Mouse (Mus musculus) effector memory CD4-positive, alpha-beta T cell, adult 7 months (primary cell): ENCODE results near the gene Rgsl1. TPM values are rescaled to one million over a fixed set of nuclear protein-coding genes. Genes with fewer than 3 reads are reported as not detected.

Source experiments
- polyA plus RNA-seq: library from polyadenylated mRNA; unstranded; fragments of 100-300 nt; shearing (Covaris generic); gene quantifications from one replicate; pipeline ENCODE4 v1.2.1, GENCODE M21; 2017

Gene Rgsl1
- polyA plus RNA-seq: not detected

DNA sequence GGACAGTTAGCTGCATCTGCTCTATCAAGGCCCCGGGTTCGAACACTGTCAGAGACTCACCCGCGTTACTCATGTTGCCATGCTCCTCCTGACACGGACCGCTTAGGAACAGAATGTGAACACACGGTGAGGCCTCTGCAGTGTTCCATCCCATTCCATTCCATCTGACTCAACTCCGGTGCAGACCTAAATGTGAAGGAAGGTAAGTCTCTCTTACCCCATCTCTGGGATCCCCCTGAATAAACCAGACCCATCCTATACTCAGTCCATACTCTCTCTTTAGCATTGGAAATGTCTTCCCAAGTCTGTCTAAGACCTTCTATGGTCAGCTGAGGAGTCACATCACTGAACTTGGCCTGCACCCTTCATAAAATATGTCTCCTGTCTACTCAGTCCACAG lies at the start of gene Rgsl1:
Rgsl1 (minus strand) TSS at position 101 of the 400 bp plus-strand sequence.

DNA sequence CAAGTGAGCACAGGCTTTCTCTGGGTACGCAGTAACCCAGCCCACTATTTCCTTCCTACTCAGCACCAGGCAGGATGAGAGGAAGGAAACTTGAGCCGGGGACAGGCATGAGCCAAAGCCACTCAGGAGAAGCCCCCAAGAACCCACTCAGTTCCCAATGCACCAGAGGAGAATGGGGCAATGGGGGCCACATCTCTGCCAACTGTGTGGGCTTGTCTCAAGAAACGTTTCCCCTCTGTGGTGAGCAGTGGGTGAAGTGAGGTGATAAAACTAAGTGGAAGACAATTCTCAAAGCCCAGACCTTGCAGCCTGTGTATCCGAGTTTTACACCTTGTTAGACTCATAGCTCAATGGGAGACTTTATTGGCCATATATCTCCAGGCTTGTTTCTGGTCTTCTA lies 47.5 kb upstream of the Rgsl1 start, which contains the start of gene Teddm1a:
Teddm1a (plus strand) TSS at position 301 of the 400 bp plus-strand sequence.

DNA sequence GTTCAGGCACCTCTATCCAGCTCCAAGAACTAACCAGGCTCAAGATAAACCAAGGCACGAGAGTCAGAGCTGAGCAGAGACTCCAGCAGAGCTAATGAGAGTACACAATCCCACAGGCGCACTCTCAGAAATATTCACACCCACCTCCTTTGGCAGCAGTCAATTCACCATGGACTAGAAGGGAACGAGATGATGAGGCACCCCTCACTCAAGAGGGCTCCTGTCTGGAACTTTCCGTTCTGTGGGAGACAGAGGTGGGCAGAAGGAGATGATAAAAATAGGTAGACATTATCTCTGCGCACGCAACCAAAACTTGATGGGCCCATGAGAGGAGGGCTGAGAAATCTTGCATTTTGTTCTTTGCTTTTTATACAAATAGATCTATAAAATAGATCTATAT lies 30.1 kb upstream of the Rgsl1 start, which contains the start of gene Teddm1b:
Teddm1b (plus strand) TSS at position 301 of the 400 bp plus-strand sequence.

DNA sequence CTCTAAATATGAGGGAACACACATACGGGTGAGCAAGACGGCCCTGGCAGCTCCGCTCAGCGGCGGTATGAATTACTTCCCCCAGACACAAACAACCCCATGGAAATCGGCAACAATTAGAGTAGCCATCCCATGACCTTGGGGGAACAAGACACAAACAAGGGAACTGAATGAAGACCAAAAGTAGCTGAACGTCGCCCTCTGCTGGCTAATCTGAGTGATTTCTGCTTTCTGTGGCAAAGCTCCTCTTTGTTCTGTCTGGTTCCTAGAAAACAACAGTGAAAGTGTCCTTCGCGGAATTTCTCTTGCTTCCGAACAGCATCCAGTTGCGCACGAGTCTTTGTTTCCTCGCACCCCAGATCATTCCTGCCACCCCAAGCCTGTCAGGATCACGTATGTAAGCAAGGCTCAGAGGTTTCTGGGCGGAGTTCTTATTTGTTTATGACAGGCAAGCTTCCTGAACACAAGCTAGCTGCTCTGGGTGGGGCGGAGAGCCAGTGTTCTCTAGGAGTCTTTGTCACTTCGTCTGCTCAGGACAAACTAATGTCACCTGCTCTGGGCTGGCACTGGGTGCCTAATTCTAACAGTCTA lies 94.6 kb downstream of the Rgsl1 start, which contains the start of gene Rnasel:
Rnasel (plus strand) TSS at position 216 of the 591 bp plus-strand sequence.

DNA sequence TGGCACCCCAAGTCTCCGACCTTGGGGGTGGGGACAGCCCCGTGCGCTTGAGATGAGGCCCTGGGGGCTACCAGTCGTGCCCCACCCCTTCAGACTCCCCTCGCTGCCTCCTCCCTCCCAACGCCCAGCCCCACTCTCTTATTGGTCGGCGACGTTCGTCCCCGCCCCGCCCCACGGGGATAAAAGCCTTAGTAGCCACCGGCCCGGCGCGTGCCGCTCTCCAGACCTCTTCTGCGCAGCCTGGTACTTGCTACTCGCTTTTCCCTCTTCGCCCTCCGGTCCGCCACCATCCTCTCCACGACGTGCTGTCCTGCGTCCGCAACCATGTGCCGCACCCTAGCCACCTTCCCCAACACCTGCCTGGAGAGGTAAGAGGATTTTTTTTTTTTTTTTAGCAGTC lies 103.8 kb downstream of the Rgsl1 start, which contains the start of gene Rgs16:
Rgs16 (plus strand) TSS at position 205 of the 400 bp plus-strand sequence.

Other genes with a start within 250 kb of the Rgsl1 start
- 0.13 TPM for gene Rgs8, start 191.1 kb downstream of the Rgsl1 start, polyA plus RNA-seq
- gene Rgs16, start 103.8 kb downstream of the Rgsl1 start, polyA plus RNA-seq: 50.2 TPM
- gene Rnasel, start 94.7 kb downstream of the Rgsl1 start, polyA plus RNA-seq: 13.0 TPM
- gene Teddm1b, start 30.2 kb upstream of the Rgsl1 start, polyA plus RNA-seq: not detected
- 0.38 TPM for gene Teddm1a, start 47.6 kb upstream of the Rgsl1 start, polyA plus RNA-seq
- gene Glul, start 55.8 kb upstream of the Rgsl1 start, polyA plus RNA-seq: 53.6 TPM
- gene Teddm2, start 56.1 kb upstream of the Rgsl1 start, polyA plus RNA-seq: 0.17 TPM